Mouse (Mus musculus) limb, embryonic 14.5 days (tissue): ENCODE measurements at regions not wholly inside any gene's neighbourhood (a gene's known extent, or its start where the extent isn't known, plus 50 kb on each side); places are given as distances from the start of the nearest gene placed in this dataset.

ENCODE experiments used
- ATAC-seq: fragments of 200-750 bp; cut with Nextera tagmentation; 2 replicates; pipeline ENCODE4 v1.8.0; 2017; ENCODE audit warnings: low read depth, moderate number of reproducible peaks, moderate TSS enrichment; ENCODE audit not compliant: low FRiP score
- DNase-seq: peaks from one replicate; pipeline ENCODE4 v3.0.0-alpha.2; 2015; ENCODE audit warnings: low spot score
- H3K27ac ChIP-seq: fragments of 300-500 bp; sonication (generic); replicated peaks from 2 replicates; pipeline ENCODE4 v1.5.1; 2014; ENCODE audit warnings: low read depth, mild to moderate bottlenecking, low read length, moderate library complexity, mixed read lengths
- H3K27me3 ChIP-seq: fragments of 300-500 bp; sonication (generic); 2 replicates; pipeline ENCODE4 v1.6.1; 2014; ENCODE audit warnings: low read length, mixed read lengths; ENCODE audit not compliant: control insufficient read depth, insufficient read depth
- H3K36me3 ChIP-seq: fragments of 300-500 bp; sonication (generic); 2 replicates; pipeline ENCODE4 v1.6.1; 2014; ENCODE audit warnings: mild to moderate bottlenecking, low read length, moderate library complexity, mixed read lengths; ENCODE audit not compliant: control insufficient read depth, insufficient read depth
- H3K4me1 ChIP-seq: fragments of 300-500 bp; sonication (generic); 2 replicates; pipeline ENCODE4 v1.6.1; 2014; ENCODE audit warnings: antibody characterized with exemption, low read length, mixed read lengths; ENCODE audit not compliant: control insufficient read depth, insufficient read depth
- H3K4me2 ChIP-seq: fragments of 300-500 bp; sonication (generic); replicated peaks from 2 replicates; pipeline ENCODE4 v1.6.1; 2014; ENCODE audit warnings: low read depth, mild to moderate bottlenecking, low read length, moderate library complexity; ENCODE audit not compliant: severe bottlenecking
- H3K4me3 ChIP-seq: fragments of 300-500 bp; sonication (generic); replicated peaks from 2 replicates; pipeline ENCODE4 v1.5.1; 2014; ENCODE audit warnings: low read length
- H3K9ac ChIP-seq: fragments of 300-500 bp; sonication (generic); 2 replicates; pipeline ENCODE4 v1.6.1; 2014; ENCODE audit warnings: mild to moderate bottlenecking, low read depth, low read length, moderate library complexity; ENCODE audit not compliant: severe bottlenecking
- H3K9me3 ChIP-seq: fragments of 300-500 bp; sonication (generic); 2 replicates; pipeline ENCODE4 v1.6.1; 2016; ENCODE audit warnings: low read length; ENCODE audit not compliant: control insufficient read depth
- POLR2A ChIP-seq: fragments of 200-500 bp; IDR thresholded peaks from 2 replicates; pipeline ENCODE4 v1.8.0; 2012; ENCODE audit warnings: inconsistent platforms, mild to moderate bottlenecking, moderate library complexity, borderline replicate concordance; ENCODE audit not compliant: insufficient read depth, insufficient read length; ENCODE audit errors: extremely low read depth
- WGBS: fragments of 180-500 bp; shearing (Covaris S2); extraction: QIAGEN DNeasy Blood & Tissue Kit; methylation state at CpG from one replicate; pipeline ENCODE4 v1.1.7; 2014; 5-methylcytosine and 5-hydroxymethylcytosine counted together

GRCm38 (mm10) chr19:26467179-26467651 lies 137.6 kb upstream of the Smarca2 start:
- no peaks in the 10 kb centered on the region for H3K27me3 ChIP-seq
- 50% methylated on average over 5 of the region's 5 CpGs for WGBS
- H3K4me3 ChIP-seq: no peak overlapping the region
- H3K4me1 ChIP-seq: no peaks in the 10 kb centered on the region
- TF ChIP-seq POLR2A: no peak
- H3K36me3 ChIP-seq: no peaks in the 10 kb centered on the region
- no peak for DNase-seq
- ATAC-seq: no peak
- H3K27ac ChIP-seq: no peak overlapping the region
- no peak overlapping the region for H3K4me2 ChIP-seq
- no peak overlapping the region for H3K9ac ChIP-seq
- H3K9me3 ChIP-seq: no peaks in the 10 kb centered on the region

GRCm38 (mm10) chr19:26472659-26473058 lies 132.2 kb upstream of the Smarca2 start:
- ATAC-seq (no peak; the same call in 1 of the 2 replicates), DNase-seq (no peak)
- Histone ChIP-seq H3K4me2 (no peak overlapping the region), H3K9me3 (no peaks in the 10 kb centered on the region), H3K27me3 (no peaks in the 10 kb centered on the region), H3K4me1 (peaks cover 13% of the 10 kb centered on the region), H3K27ac (no peak overlapping the region), H3K36me3 (no peaks in the 10 kb centered on the region), H3K4me3 (no peak overlapping the region), H3K9ac (no peak overlapping the region)
- TF ChIP-seq POLR2A: no peak
- 43% methylated on average over 1 of the region's 1 CpGs for WGBS

GRCm38 (mm10) chr19:26473211-26473610 lies 131.6 kb upstream of the Smarca2 start:
- H3K9ac ChIP-seq: no peak overlapping the region
- no peak overlapping the region for H3K27ac ChIP-seq
- no peaks in the 10 kb centered on the region for H3K27me3 ChIP-seq
- no peaks in the 10 kb centered on the region for H3K36me3 ChIP-seq
- no peak overlapping the region for H3K4me2 ChIP-seq
- no peak for ATAC-seq
- no peak for TF ChIP-seq POLR2A
- DNase-seq: no peak
- H3K4me1 ChIP-seq: peaks cover 13% of the 10 kb centered on the region
- 81% methylated on average over 3 of the region's 3 CpGs for WGBS
- H3K9me3 ChIP-seq: no peaks in the 10 kb centered on the region
- no peak overlapping the region for H3K4me3 ChIP-seq

GRCm38 (mm10) chr19:26475197-26475596 lies 129.7 kb upstream of the Smarca2 start:
- no peak for ATAC-seq
- DNase-seq: no peak
- WGBS: 66% methylated on average over 2 of the region's 2 CpGs
- no peak overlapping the region for H3K4me2 ChIP-seq
- no peak for TF ChIP-seq POLR2A
- no peaks in the 10 kb centered on the region for H3K36me3 ChIP-seq
- no peak overlapping the region for H3K4me3 ChIP-seq
- no peak overlapping the region for H3K27ac ChIP-seq
- no peaks in the 10 kb centered on the region for H3K27me3 ChIP-seq
- no peak overlapping the region for H3K9ac ChIP-seq
- H3K9me3 ChIP-seq: no peaks in the 10 kb centered on the region
- peaks cover 13% of the 10 kb centered on the region for H3K4me1 ChIP-seq

- Histone ChIP-seq H3K27ac (0 out of 2 replicates have a peak overlapping the region, but pooled peaks have one; percentile 50), H3K27me3 (no peaks in the 10 kb centered on the region), H3K4me2 (no peak overlapping the region), H3K36me3 (no peaks in the 10 kb centered on the region), H3K9ac (no peak overlapping the region), H3K4me1 (peaks cover 13% of the 10 kb centered on the region), H3K9me3 (no peaks in the 10 kb centered on the region), H3K4me3 (no peak overlapping the region)
- 48% methylated on average over 2 of the region's 2 CpGs for WGBS
- ATAC-seq (peak; percentile 41), DNase-seq (peak; percentile 71)
- TF ChIP-seq POLR2A: no peak
Measured at GRCm38 (mm10) chr19:26475754-26476153, 129.1 kb upstream of the Smarca2 start.
